Mouse (Mus musculus): ENCODE results near the gene Inca1.

- TF ChIP-seq CTCF (IDR thresholded peaks at IDR 0.05; ENCODE audit: low read depth), result no peak
- no peak for TF ChIP-seq EP300 (IDR thresholded peaks at IDR 0.05; ENCODE audit: low read depth)
Measured at GRCm38 (mm10) chr11:70643051-70643450, 56.9 kb downstream of the Inca1 start.
